Mouse (Mus musculus): ENCODE measurements around the gene Tm9sf1.

DNA sequence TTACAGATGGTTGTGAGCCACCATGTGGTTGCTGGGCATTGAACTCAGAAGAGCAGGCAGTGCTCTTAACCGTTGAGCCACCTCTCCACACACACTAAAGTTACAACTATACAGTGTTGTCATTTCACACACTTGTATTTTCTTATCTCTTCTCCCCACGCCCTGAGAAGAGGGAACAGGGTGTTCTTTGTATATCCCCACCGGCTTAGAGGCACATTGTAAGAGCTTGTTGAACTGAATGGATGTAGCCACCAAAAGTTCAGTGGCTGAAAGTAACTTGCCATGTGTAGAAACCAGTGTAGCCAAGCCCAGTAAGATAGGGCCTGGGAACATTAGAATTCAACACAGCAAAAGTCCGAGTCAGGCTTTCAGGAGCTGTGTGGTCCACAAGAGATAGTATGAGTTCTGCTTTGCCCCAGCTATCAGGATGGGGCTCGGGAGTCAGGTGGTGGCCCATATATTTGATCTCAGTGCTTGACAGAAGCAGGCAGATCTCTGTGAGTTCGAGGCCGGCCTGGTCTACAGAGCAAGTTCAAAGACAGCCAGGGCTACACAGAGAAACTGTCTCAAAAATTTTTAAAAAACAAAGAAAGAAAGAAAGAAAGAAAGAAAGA is 28.9 kb downstream of the Tm9sf1 start:
- TF ChIP-seq CTCF (IDR thresholded peaks at IDR 0.05; ENCODE audit: control insufficient read depth, insufficient read depth, low read length) (no peak), POLR2A (IDR thresholded peaks at IDR 0.05; ENCODE audit: borderline replicate concordance, control insufficient read depth, low read depth, low read length) (no peak)
